Mouse (Mus musculus) liver, embryonic 16.5 days (tissue): Measurements from ENCODE around the gene Mbd3. TPM values are rescaled to one million over a fixed set of nuclear protein-coding genes. Genes with fewer than 3 reads are reported as not detected.
A peak's percentile ranks its signal among the peaks of the same experiment; 100 is the strongest.

Experiments used
- ATAC-seq: fragments of 200-750 bp; cut with Nextera tagmentation; 2 replicates; pipeline ENCODE4 v1.8.0; 2017; ENCODE audit warnings: low read depth, mild to moderate bottlenecking, moderate number of reproducible peaks, moderate library complexity
- H3K27ac ChIP-seq: fragments of 300-500 bp; sonication (generic); 2 replicates; pipeline ENCODE4 v1.5.1; 2014; ENCODE audit warnings: mild to moderate bottlenecking, low read length
- H3K27me3 ChIP-seq: fragments of 300-500 bp; sonication (generic); 2 replicates; pipeline ENCODE4 v1.6.1; 2014; ENCODE audit warnings: low read depth, low read length, mixed read lengths; ENCODE audit not compliant: control insufficient read depth, insufficient read depth
- H3K36me3 ChIP-seq: fragments of 300-500 bp; sonication (generic); 2 replicates; pipeline ENCODE4 v1.6.1; 2014; ENCODE audit warnings: mild to moderate bottlenecking; ENCODE audit not compliant: control insufficient read depth, insufficient read depth
- H3K4me1 ChIP-seq: fragments of 300-500 bp; sonication (generic); 2 replicates; pipeline ENCODE4 v1.6.1; 2014; ENCODE audit warnings: low read depth, low read length, mixed read lengths; ENCODE audit not compliant: control insufficient read depth
- H3K4me2 ChIP-seq: fragments of 300-500 bp; sonication (generic); 2 replicates; pipeline ENCODE4 v1.6.1; 2014; ENCODE audit warnings: low read depth, low read length, mixed read lengths
- H3K4me3 ChIP-seq: fragments of 300-500 bp; sonication (generic); 2 replicates; pipeline ENCODE4 v1.5.1; 2014; ENCODE audit warnings: low read depth, mild to moderate bottlenecking, low read length
- H3K9ac ChIP-seq: fragments of 300-500 bp; sonication (generic); 2 replicates; pipeline ENCODE4 v1.6.1; 2014; ENCODE audit warnings: low read depth, low read length
- H3K9me3 ChIP-seq: fragments of 300-500 bp; sonication (generic); replicated peaks from 2 replicates; pipeline ENCODE4 v1.6.1; 2016; ENCODE audit warnings: low read length; ENCODE audit not compliant: control insufficient read depth
- WGBS: fragments of 180-500 bp; shearing (Covaris S2); extraction: QIAGEN DNeasy Blood & Tissue Kit; methylation state at CpG from one replicate; pipeline ENCODE4 v1.1.7; 2014; ENCODE audit not compliant: insufficient replicate concordance; 5-methylcytosine and 5-hydroxymethylcytosine counted together
- polyA plus RNA-seq: library from polyadenylated mRNA; unstranded; fragments of >200 nt; fragmentation: Nextera tagmentation; extraction: Ambion mirVana; gene quantifications from 2 replicates; pipeline ENCODE4 v1.2.1, GENCODE M21; 2015

The Mbd3 gene
- polyA plus RNA-seq, 1 experiment from 2014 or later = 52.7 TPM

GRCm38 (mm10) chr10:80405481-80406173 lies 6.3 kb upstream of the Mbd3 start:
- Histone ChIP-seq H3K4me2 (peak overlapping the region; percentile 96), H3K9ac (peak overlapping the region; percentile 78), H3K27ac (no peak overlapping the region), H3K9me3 (no peaks in the 10 kb centered on the region), H3K4me1 (peaks cover 42% of the 10 kb centered on the region), H3K4me3 (peak overlapping the region; percentile 79), H3K27me3 (no peaks in the 10 kb centered on the region), H3K36me3 (peaks cover 32% of the 10 kb centered on the region)
- no peak for ATAC-seq
- 41% methylated on average over 10 of the region's 10 CpGs for WGBS

DNA sequence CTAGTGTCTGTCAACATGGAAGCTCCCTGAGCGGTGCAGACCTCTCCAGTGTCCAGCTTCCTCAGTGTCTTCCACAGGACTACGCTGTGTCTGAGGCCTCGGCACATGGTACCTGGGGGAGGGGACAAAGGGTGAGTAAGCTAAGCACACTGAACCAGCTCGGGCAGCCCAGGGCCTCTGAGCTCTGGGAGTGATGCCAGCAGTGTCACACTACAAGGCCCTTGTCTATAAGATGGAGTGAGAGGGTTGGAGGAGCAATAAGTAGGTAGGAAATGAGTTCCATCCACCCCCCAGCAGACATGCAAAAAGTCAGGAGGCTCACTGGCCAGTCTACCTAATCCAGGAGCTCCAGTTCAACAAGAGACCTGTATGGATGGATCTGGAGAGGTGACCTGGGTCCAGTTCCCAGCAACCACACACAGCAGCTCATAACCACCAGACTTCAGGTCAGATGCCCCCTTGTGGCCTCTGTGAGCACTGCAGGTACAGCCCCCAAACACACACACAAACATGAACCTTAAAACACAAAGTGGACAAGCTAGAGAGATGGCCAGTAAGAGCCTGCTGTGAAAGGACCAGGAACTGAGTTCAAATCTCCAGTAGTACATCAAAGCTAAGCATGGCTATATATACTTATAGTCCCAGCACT lies 3.8 kb upstream of the Mbd3 start:
- Histone ChIP-seq H3K36me3 (peaks cover 25% of the 10 kb centered on the region), H3K9me3 (no peaks in the 10 kb centered on the region), H3K4me3 (no peak overlapping the region), H3K9ac (no peak overlapping the region), H3K4me2 (no peak overlapping the region), H3K27ac (no peak overlapping the region), H3K4me1 (peaks cover 49% of the 10 kb centered on the region), H3K27me3 (no peaks in the 10 kb centered on the region)
- no peak for ATAC-seq
- 84% methylated on average over 4 of the region's 4 CpGs for WGBS

DNA sequence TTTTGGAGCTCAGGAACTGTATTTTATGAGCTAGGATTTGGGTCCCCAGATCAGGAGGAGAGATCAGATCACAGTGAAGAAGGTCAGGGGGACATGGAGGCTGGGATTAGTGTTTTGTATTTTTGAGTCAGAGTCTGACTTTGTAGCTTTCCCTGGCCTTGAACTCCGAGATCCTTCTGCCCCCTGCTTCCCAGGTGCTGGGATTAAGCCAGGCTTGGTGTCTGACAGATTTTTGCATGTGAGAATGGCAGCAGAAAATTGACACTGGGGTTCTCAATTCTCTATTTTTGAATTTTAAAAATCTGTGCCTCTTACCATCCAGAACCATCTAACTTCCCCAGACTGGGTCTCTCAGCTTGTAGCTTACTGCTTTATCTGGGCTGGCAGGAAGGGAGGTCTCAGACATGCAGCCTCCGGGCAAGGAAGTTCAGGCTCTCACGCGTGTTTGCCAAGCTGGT lies 1.4 kb upstream of the Mbd3 start:
- 54% methylated on average over 4 of the region's 4 CpGs for WGBS
- ATAC-seq = no peak
- Histone ChIP-seq H3K9me3 (no peaks in the 10 kb centered on the region), H3K36me3 (peaks cover 25% of the 10 kb centered on the region), H3K27me3 (no peaks in the 10 kb centered on the region), H3K4me2 (peak overlapping the region; percentile 91), H3K4me1 (peaks cover 48% of the 10 kb centered on the region), H3K4me3 (no peak overlapping the region), H3K9ac (peak overlapping the region; percentile 79), H3K27ac (peak overlapping the region; percentile 87)

- Histone ChIP-seq H3K4me3 (peak overlapping the region; percentile 75), H3K4me1 (peaks cover 42% of the 10 kb centered on the region), H3K27ac (peak overlapping the region; percentile 87), H3K36me3 (peaks cover 28% of the 10 kb centered on the region), H3K9me3 (no peaks in the 10 kb centered on the region), H3K27me3 (no peaks in the 10 kb centered on the region), H3K4me2 (peak overlapping the region; percentile 91), H3K9ac (peak overlapping the region; percentile 79)
- 12% methylated on average over 17 of the region's 17 CpGs for WGBS
- ATAC-seq = no peak
Measured at GRCm38 (mm10) chr10:80399973-80400703, 788 bp upstream of the Mbd3 start.

- ATAC-seq = peak; percentile 79
- no peaks in the 10 kb centered on the region for H3K9me3 ChIP-seq
- peaks cover 37% of the 10 kb centered on the region for H3K36me3 ChIP-seq
- peak overlapping the region; percentile 96 for H3K4me3 ChIP-seq
- H3K4me1 ChIP-seq = peaks cover 36% of the 10 kb centered on the region
- H3K27ac ChIP-seq = peak overlapping the region; percentile 99
- peak overlapping the region; percentile 97 for H3K9ac ChIP-seq
- 0% methylated on average over 57 of the region's 59 CpGs for WGBS
- H3K27me3 ChIP-seq = no peaks in the 10 kb centered on the region
- peak overlapping the region; percentile 98 for H3K4me2 ChIP-seq
Measured at GRCm38 (mm10) chr10:80398719-80399190, 595 bp downstream of the Mbd3 start.

DNA sequence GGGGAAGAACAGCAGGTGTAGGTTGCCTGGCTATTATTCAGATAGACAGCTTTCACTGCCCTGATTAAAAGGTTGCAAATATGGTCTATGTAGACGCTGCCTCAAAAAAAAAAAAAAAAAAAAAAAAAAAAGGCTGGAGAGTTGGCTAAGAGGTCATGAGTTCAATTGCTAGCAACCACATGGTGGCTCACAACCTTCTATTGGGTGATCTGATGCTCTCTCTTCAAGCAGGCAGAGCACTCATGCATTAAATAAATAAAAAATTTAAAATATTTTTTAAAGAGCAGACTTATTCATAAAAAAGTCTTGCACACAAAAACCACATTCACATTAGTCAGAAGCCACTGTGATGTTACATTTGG lies 1.2 kb downstream of the Mbd3 start:
- Histone ChIP-seq H3K4me3 (peak overlapping the region; percentile 96), H3K36me3 (peaks cover 37% of the 10 kb centered on the region), H3K4me1 (peaks cover 36% of the 10 kb centered on the region)

GRCm38 (mm10) chr10:80397524-80398173 lies 1.7 kb downstream of the Mbd3 start:
- H3K27me3 ChIP-seq = no peaks in the 10 kb centered on the region
- peak overlapping the region; percentile 96 for H3K4me3 ChIP-seq
- H3K4me1 ChIP-seq = peaks cover 36% of the 10 kb centered on the region
- 41% methylated on average over 8 of the region's 8 CpGs for WGBS
- H3K9ac ChIP-seq = peak overlapping the region; percentile 97
- no peak for ATAC-seq
- peak overlapping the region; percentile 98 for H3K4me2 ChIP-seq
- no peaks in the 10 kb centered on the region for H3K9me3 ChIP-seq
- H3K36me3 ChIP-seq = peaks cover 37% of the 10 kb centered on the region
- H3K27ac ChIP-seq = peak overlapping the region; percentile 99

More for the DNA sequence above, 1.2 kb downstream of the Mbd3 start:
- H3K9ac ChIP-seq = peak overlapping the region; percentile 97
- peak overlapping the region; percentile 99 for H3K27ac ChIP-seq
- 0% methylated on average over 1 of the region's 1 CpGs for WGBS
- H3K27me3 ChIP-seq = no peaks in the 10 kb centered on the region
- no peaks in the 10 kb centered on the region for H3K9me3 ChIP-seq
- ATAC-seq = no peak
- peak overlapping the region; percentile 98 for H3K4me2 ChIP-seq

DNA sequence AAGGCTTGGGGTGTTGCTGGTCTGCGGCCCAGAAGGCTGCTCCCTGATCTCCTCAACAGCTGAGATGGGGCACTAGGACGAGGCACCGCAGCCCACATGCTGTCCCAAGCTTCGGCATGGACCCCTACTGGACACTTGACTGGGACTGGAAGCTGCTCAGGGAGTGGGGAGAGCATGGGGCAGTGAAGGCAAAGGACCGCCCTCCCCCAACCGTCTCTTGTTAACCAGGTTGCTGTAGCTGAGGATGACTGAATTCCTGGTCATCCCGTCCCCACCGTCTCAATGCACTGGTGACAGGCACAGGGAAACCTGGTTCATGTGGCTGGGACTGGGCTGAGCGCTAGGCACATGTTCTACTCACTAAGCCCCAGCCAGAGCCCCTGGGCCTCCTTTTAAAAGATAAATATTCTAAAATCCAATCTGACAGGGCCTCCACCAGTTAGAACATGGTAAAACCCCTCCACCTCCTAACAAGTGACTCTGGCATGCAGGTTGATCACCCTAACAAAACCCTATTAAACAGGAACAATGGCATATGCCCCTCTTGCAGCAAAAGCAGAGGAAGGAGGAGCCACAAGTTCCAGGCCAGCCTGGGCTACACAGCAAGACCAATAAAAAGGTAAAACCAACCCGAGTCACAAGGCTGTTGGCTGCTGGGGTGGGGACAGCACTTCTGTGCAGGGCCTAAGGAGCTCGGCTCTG lies 2.4 kb downstream of the Mbd3 start:
- H3K9me3 ChIP-seq = no peaks in the 10 kb centered on the region
- ATAC-seq = no peak
- peak overlapping the region; percentile 97 for H3K9ac ChIP-seq
- peaks cover 36% of the 10 kb centered on the region for H3K4me1 ChIP-seq
- no peaks in the 10 kb centered on the region for H3K27me3 ChIP-seq
- H3K4me3 ChIP-seq = peak overlapping the region; percentile 96
- peak overlapping the region; percentile 99; the same call in 1 of the 2 replicates for H3K27ac ChIP-seq
- H3K36me3 ChIP-seq = peaks cover 37% of the 10 kb centered on the region
- peak overlapping the region; percentile 98 for H3K4me2 ChIP-seq
- WGBS = 68% methylated on average over 11 of the region's 11 CpGs
